Mouse (Mus musculus): ENCODE measurements at regions not wholly inside any gene's neighbourhood (a gene's known extent, or its start where the extent isn't known, plus 50 kb on each side); places are given as distances from the start of the nearest gene placed in this dataset.

DNA sequence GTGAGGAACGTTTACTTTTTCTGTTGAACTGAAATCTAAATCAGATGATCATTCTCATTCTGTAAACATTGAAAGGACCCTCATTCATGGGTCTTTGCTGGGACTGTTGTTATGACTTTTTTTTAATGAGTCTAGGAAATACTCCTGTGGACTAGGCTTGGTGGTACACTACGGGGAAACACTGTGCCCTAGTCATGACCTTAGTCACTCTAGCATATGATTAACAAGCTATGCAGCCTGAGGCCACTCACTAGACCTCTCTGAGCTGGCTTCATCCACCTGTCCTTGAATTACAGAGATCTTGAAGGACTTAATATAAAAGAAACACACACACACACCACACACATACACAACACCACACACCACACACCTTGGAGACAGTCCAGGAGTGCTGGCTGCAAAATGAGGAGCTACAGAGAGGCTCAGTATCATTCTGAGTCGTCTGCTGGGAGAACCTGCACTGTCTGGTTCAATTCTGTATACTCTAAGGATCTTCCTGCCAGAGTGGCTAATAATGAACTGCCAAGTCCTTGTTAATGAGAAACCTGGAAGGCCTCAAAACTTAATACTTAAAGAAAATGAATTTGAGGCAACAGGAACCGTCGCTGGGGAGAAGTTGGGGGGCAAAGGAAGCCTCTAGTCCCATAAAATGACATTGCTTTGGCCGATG, 428.0 kb downstream of the Atp23 start:
- no peak overlapping the region for H3K27ac ChIP-seq (replicated peaks)
- 70% methylated on average over 6 of the region's 6 CpGs for WGBS
- no peak overlapping the region for H3K4me3 ChIP-seq (replicated peaks)
- H3K9me3 ChIP-seq (replicated peaks): no peaks in the 10 kb centered on the region
- no peak for ATAC-seq (ENCODE audit: low FRiP score)
- H3K4me1 ChIP-seq: no peaks in the 10 kb centered on the region
- no peak overlapping the region for H3K4me2 ChIP-seq
- H3K27me3 ChIP-seq (replicated peaks): no peaks in the 10 kb centered on the region
- H3K9ac ChIP-seq (replicated peaks): no peak overlapping the region
- H3K36me3 ChIP-seq: no peaks in the 10 kb centered on the region

DNA sequence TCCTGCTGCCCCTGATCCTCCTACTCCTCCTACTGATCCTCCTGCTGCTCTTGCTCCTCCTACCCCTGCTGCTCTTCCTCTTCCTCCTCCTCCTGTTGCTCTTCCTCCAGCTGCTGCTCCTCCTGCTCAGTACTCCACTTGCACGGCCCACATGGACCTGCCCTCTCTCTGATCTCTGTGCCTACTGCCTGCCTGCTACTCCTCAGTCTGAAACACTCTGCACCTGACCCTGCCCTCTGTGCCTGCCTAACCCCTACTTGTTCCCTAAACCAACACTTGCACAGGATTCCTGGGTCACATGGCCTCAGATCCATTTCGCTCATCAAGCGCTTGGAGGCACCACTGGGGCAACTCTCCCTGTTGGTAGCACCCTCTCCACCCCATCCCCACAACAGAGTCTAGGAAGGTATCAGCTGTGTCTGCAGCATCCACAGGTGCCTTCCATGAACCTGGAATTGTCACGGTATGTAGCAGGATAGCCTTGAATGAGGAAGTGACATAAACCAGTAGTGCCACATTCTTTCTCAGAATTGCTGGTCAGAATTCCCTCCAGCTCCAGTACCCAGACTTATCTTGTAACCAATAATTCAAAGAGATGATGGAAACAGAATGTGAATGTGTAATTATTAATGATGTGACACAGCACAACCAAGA, 430.2 kb downstream of the Atp23 start:
- 73% methylated on average over 4 of the region's 4 CpGs for WGBS
- H3K36me3 ChIP-seq: no peaks in the 10 kb centered on the region
- H3K9ac ChIP-seq (replicated peaks): no peak overlapping the region
- H3K9me3 ChIP-seq (replicated peaks): no peaks in the 10 kb centered on the region
- H3K27ac ChIP-seq (replicated peaks): no peak overlapping the region
- no peaks in the 10 kb centered on the region for H3K4me1 ChIP-seq
- H3K27me3 ChIP-seq (replicated peaks): no peaks in the 10 kb centered on the region
- H3K4me2 ChIP-seq: no peak overlapping the region
- no peak for ATAC-seq (ENCODE audit: low FRiP score)
- H3K4me3 ChIP-seq (replicated peaks): no peak overlapping the region

DNA sequence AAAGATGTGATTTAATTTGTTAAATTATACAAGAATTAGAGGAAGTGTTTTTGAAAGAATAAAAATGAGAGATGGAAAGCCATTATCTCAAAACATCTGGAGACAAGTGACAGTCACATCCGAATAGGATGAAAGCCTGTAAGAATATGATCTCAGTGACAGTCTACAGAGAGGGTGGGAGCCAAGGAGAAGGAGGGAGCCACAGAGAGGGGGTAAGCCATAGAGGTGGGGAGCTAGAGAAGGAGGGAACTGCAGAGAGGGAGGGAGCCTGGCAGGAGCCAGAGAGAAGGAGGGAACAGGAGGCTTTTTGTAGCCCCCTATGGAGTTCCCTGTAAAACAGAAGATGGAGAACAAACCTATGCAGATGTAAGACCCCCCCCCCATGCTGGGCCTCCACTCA, 438.4 kb downstream of the Atp23 start:
- 88% methylated on average over 1 of the region's 1 CpGs for WGBS
- no peaks in the 10 kb centered on the region for H3K9me3 ChIP-seq (replicated peaks)
- ATAC-seq (ENCODE audit: low FRiP score): no peak

DNA sequence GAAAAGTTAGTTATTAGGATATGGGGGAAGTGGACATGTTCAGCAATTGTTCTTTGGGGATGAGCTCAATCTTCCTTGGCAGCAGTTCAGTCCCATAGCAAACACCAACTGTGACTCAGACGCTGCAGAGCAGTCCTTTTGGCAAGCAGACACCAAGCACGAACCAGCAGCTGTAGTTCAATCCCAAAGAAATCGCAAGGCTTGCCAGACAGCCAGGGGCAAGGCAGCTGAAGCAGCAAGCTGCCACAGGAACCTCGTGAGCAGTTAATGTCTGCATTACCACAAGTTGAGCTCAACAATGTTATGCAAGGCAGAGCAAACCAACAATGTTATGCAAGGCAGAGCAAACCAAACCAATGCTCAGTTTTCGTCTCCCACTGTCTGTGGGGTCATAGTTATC, 442.6 kb downstream of the Atp23 start:
- H3K27ac ChIP-seq (replicated peaks): no peak overlapping the region
- no peak overlapping the region for H3K4me2 ChIP-seq
- H3K9me3 ChIP-seq (replicated peaks): no peaks in the 10 kb centered on the region
- WGBS: 72% methylated on average over 5 of the region's 5 CpGs
- H3K9ac ChIP-seq (replicated peaks): no peak overlapping the region
- no peak for ATAC-seq (ENCODE audit: low FRiP score)
- H3K36me3 ChIP-seq: no peaks in the 10 kb centered on the region
- H3K4me3 ChIP-seq (replicated peaks): no peak overlapping the region
- no peaks in the 10 kb centered on the region for H3K4me1 ChIP-seq
- H3K27me3 ChIP-seq (replicated peaks): no peaks in the 10 kb centered on the region

More for the DNA sequence above, 438.4 kb downstream of the Atp23 start:
- Histone ChIP-seq H3K36me3 (no peaks in the 10 kb centered on the region), H3K9ac (replicated peaks) (no peak overlapping the region), H3K4me2 (no peak overlapping the region), H3K27ac (replicated peaks) (no peak overlapping the region), H3K4me1 (no peaks in the 10 kb centered on the region), H3K4me3 (replicated peaks) (no peak overlapping the region), H3K27me3 (replicated peaks) (no peaks in the 10 kb centered on the region)

DNA sequence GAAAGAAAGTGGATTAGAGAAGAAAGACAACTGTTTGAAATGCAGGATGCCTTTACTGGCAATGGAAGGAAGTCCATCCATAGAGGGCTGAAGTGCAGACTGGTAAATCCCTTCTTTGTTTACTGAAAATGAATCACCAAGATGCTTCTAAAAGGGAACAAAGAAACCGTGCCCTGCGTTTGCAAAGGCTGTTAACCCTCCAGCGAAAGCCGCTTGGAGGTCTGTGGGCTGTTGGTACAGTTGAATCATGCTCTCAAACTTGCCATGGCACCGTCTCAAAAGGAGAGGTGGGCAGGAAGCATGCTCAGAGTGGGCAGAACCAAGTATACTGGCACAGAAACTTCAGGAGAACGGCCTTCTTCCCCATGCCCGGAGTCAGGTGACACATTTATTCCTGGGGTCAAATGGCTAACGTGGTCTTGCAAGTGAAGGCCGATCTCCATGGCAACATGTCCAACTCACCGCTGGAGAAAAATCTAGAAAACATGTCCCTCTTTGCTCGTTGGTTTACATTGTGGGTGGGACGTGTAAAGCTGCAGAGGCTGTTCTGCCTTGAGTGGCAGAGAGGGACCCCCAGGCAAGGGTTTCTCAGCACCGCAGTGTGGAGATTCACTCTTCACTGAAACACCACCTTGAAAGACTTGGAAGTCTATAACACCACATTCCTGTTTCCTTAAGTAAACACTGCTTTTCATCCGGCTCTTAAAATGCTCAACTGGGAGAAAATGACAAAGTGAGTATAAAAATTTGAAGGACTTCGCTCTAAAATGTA, 448.2 kb downstream of the Atp23 start:
- Histone ChIP-seq H3K27ac (replicated peaks) (no peak overlapping the region), H3K27me3 (replicated peaks) (no peaks in the 10 kb centered on the region), H3K4me1 (no peaks in the 10 kb centered on the region), H3K4me3 (replicated peaks) (no peak overlapping the region), H3K36me3 (no peaks in the 10 kb centered on the region), H3K9ac (replicated peaks) (no peak overlapping the region), H3K9me3 (replicated peaks) (no peaks in the 10 kb centered on the region), H3K4me2 (no peak overlapping the region)
- no peak for ATAC-seq (ENCODE audit: low FRiP score)
- 62% methylated on average over 15 of the region's 15 CpGs for WGBS

DNA sequence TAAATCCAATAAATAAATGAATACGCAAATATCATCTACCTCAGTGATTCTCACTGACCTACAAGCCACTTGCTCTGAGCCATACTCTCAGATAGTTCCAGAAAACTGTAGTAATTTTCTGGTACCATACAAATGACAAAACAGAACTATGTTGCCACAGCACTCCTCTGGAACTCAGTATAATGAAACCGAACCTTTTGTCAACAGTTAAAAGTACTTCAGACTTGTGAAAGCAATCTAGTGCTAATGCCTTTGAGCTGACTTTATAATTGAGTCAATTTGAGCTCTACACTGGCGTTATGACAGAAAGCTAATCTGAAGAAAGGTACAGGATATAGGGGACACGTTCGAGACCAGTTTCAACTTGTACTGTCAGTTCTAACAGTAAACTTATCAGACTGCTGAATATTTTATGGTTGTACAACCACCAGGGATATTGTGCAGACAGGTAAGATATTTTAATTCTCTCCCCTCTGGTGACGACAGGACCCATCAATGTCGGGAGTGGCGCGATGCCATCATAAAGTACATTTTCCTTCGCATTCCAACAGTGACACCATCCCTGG, 449.0 kb downstream of the Atp23 start:
- 82% methylated on average over 10 of the region's 10 CpGs for WGBS

DNA sequence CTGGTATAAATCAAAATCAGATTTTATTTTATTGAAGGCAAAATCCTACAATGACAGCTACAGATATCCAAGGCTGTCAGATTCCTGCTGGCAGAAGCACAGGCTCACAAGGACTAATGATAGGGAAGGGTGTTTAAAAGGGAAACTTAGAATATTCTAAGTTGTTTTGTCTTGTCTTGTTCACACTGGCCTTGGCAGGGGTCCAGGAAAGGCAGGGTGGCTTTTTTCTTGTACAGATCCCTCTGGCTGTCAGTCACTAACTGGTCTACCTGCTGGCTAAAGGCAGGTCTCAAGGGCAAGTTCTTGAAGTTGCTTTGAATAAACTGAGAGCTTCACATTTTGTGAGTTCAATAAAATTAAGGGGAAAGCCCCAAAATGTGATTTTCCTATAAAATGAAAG, 465.3 kb downstream of the Lrig3 start:
- H3K9ac ChIP-seq (replicated peaks): no peak overlapping the region
- H3K4me1 ChIP-seq: no peaks in the 10 kb centered on the region
- no peaks in the 10 kb centered on the region for H3K27me3 ChIP-seq (replicated peaks)
- no peaks in the 10 kb centered on the region for H3K9me3 ChIP-seq (replicated peaks)
- H3K27ac ChIP-seq (replicated peaks): no peak overlapping the region
- H3K4me2 ChIP-seq: no peak overlapping the region
- H3K4me3 ChIP-seq (replicated peaks): no peak overlapping the region
- no peaks in the 10 kb centered on the region for H3K36me3 ChIP-seq
- ATAC-seq (ENCODE audit: low FRiP score): no peak

More for the DNA sequence above, 449.0 kb downstream of the Atp23 start:
- Histone ChIP-seq H3K4me2 (no peak overlapping the region), H3K27me3 (replicated peaks) (no peaks in the 10 kb centered on the region), H3K27ac (replicated peaks) (no peak overlapping the region), H3K4me3 (replicated peaks) (no peak overlapping the region), H3K4me1 (no peaks in the 10 kb centered on the region), H3K9me3 (replicated peaks) (no peaks in the 10 kb centered on the region), H3K36me3 (no peaks in the 10 kb centered on the region), H3K9ac (replicated peaks) (no peak overlapping the region)
- no peak for ATAC-seq (ENCODE audit: low FRiP score)

DNA sequence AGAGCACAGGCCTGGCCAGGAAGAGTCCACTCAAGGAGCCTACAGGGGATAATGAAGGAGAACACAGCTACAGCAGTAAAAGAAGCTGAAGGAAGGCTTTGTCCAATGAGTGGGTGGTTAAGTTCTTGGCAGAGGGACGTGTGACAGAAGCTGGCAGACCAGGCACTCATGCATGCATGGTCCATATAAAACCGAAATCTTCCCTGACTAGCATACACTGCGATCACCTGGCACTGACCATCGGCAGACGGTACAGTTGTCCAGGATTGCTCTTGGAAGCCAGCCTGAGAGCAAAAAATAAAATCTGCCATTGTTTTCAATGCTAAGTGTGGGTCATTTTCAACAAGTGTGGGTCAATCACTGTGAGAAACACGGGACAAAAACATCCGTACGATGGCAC, 464.4 kb downstream of the Lrig3 start:
- no peaks in the 10 kb centered on the region for H3K27me3 ChIP-seq (replicated peaks)
- ATAC-seq (ENCODE audit: low FRiP score): no peak
- no peak overlapping the region for H3K4me3 ChIP-seq (replicated peaks)
- H3K9me3 ChIP-seq (replicated peaks): no peaks in the 10 kb centered on the region
- H3K9ac ChIP-seq (replicated peaks): no peak overlapping the region
- no peaks in the 10 kb centered on the region for H3K36me3 ChIP-seq
- H3K4me2 ChIP-seq: no peak overlapping the region
- no peaks in the 10 kb centered on the region for H3K4me1 ChIP-seq
- H3K27ac ChIP-seq (replicated peaks): no peak overlapping the region
- 87% methylated on average over 8 of the region's 8 CpGs for WGBS

DNA sequence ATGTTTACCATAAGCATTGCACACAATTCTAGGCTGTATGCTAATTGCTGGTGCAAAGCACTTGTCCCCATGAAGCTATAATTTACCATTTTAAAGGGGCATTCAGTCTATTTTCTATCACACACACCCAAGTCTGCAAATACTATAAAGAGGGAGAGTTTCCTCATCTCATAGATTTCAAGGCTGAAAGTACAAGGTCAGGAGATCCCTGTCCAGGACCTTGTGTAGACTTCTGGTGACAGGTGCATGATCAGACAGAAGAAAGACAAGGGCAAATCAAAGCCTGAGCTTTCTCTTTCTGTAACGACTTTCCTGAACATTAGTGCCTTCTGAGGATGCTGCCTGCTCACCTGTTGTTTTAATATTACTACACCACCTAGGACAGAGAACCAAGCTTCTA, 463.5 kb downstream of the Lrig3 start:
- H3K27ac ChIP-seq (replicated peaks): no peak overlapping the region
- no peak overlapping the region for H3K4me2 ChIP-seq
- no peaks in the 10 kb centered on the region for H3K9me3 ChIP-seq (replicated peaks)
- H3K36me3 ChIP-seq: no peaks in the 10 kb centered on the region
- no peaks in the 10 kb centered on the region for H3K27me3 ChIP-seq (replicated peaks)
- no peak overlapping the region for H3K9ac ChIP-seq (replicated peaks)
- no peak for ATAC-seq (ENCODE audit: low FRiP score)
- WGBS: 81% methylated on average over 1 of the region's 1 CpGs
- H3K4me1 ChIP-seq: no peaks in the 10 kb centered on the region
- H3K4me3 ChIP-seq (replicated peaks): no peak overlapping the region

DNA sequence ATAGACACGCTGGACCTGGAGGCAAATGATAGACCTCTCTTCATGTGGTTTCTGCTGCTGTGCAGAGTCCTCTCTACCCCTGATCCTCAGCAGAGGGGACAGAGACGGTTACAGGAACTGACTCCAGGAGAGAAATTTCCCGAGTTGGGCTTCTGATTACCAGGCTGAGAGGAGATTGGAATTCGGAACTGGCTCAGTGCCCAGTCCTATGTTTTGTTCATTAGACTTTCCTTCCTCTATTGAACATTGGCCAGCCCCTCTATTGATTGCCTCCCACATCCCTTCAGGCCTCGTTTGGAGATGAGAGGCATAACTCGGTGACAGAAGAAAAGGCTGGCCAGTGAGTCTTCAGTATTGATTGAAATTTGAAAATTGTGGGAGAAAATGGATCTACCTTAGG, 456.1 kb downstream of the Lrig3 start:
- no peaks in the 10 kb centered on the region for H3K36me3 ChIP-seq
- no peaks in the 10 kb centered on the region for H3K27me3 ChIP-seq (replicated peaks)
- H3K4me1 ChIP-seq: no peaks in the 10 kb centered on the region
- no peak overlapping the region for H3K4me3 ChIP-seq (replicated peaks)
- 59% methylated on average over 6 of the region's 6 CpGs for WGBS
- ATAC-seq (ENCODE audit: low FRiP score): no peak
- H3K27ac ChIP-seq (replicated peaks): no peak overlapping the region
- H3K9me3 ChIP-seq (replicated peaks): no peaks in the 10 kb centered on the region
- no peak overlapping the region for H3K4me2 ChIP-seq
- H3K9ac ChIP-seq (replicated peaks): no peak overlapping the region

DNA sequence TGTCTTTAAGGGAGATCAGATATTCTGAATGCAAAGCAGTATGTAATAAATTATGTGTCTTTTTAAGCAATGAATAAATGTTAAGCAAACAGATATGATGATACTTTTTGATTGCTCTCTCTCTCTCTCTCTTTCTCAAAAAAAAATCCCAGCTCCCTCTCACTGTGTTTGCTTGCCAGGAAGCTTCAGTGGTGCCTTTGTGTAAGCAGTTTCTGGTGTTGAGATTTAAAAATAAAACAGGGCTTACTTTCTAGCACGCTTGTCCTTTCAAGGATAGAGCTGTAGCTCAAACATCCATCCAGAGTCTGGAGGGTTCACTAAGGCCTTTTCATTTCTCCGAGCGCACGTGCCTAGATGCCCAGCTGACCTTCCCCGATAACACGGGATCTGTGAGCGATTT, 447.8 kb downstream of the Lrig3 start:
- WGBS: 86% methylated on average over 7 of the region's 7 CpGs

DNA sequence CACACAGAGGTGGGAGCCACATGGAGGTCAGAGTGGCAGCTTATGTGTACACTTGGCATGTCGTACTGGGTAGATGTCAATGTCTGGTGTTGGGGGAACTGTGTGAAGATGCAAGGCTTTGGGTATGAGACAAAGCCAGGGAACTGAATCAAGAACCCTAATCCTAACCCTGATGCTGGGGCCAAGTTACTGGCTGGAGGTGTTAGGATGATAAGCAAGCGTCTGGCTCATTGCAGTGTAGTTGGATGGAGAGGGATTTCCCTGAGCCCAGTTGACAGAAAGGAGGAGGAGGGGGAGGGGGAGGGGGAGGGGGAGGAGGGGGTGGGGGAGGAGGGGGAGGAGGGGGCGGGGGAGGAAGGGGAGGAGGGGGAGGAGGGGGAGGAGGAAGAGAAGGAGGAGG, 426.3 kb downstream of the Lrig3 start:
- H3K4me1 ChIP-seq: no peaks in the 10 kb centered on the region
- no peak for ATAC-seq (ENCODE audit: low FRiP score)
- no peaks in the 10 kb centered on the region for H3K36me3 ChIP-seq
- no peaks in the 10 kb centered on the region for H3K27me3 ChIP-seq (replicated peaks)
- H3K9me3 ChIP-seq (replicated peaks): no peaks in the 10 kb centered on the region
- no peak overlapping the region for H3K27ac ChIP-seq (replicated peaks)
- H3K4me2 ChIP-seq: no peak overlapping the region
- H3K4me3 ChIP-seq (replicated peaks): no peak overlapping the region
- WGBS: 88% methylated on average over 2 of the region's 3 CpGs
- H3K9ac ChIP-seq (replicated peaks): no peak overlapping the region

More for the DNA sequence above, 447.8 kb downstream of the Lrig3 start:
- Histone ChIP-seq H3K4me3 (replicated peaks) (no peak overlapping the region), H3K27ac (replicated peaks) (no peak overlapping the region), H3K4me1 (no peaks in the 10 kb centered on the region), H3K9me3 (replicated peaks) (no peaks in the 10 kb centered on the region), H3K36me3 (no peaks in the 10 kb centered on the region), H3K27me3 (replicated peaks) (no peaks in the 10 kb centered on the region), H3K4me2 (no peak overlapping the region), H3K9ac (replicated peaks) (no peak overlapping the region)
- no peak for ATAC-seq (ENCODE audit: low FRiP score)

Measured in neural tube, embryonic 15.5 days (tissue).